Comparison of ENCODE assay signal across 15 mouse cellular contexts in the genomic region with DNA sequence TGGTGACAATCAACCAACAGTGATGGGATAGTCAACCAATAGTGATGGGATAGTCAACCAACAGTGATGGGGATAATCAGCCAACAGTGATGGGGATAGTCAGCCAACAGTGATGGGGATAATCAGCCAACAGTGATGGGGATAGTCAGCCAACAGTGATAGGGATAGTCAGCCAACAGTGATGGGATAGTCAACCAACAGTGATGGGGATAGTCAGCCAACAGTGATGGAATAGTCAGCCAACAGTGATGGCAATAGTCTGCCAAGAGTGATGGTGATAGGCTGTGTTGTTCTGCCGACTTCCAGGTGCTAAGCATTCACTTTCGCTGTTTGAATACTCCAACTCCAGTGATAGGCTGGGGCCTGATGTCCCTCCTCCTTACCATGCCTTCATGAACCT.
"Had no signal": no experiment of that assay in that cellular context is flagged by ENCODE, and none has a peak within 500 bp of the region (broad histone marks: within the 10 kb centered on the region; RNA-seq: fewer than 3 reads in every experiment).

No protein-coding gene starts in this region.

- H3K4me1 ChIP-seq: lung, embryonic 15.5 days; midbrain, embryonic 13.5 days; midbrain, embryonic 15.5 days; neural tube, embryonic 12.5 days; stomach, embryonic 15.5 days had no signal

- H3K9me3 ChIP-seq: lung, embryonic 15.5 days; megakaryocyte, embryonic 14.5 days; midbrain, embryonic 13.5 days; midbrain, embryonic 15.5 days; neural tube, embryonic 12.5 days; stomach, embryonic 15.5 days had no signal

- H3K4me3 ChIP-seq: lung, embryonic 15.5 days; megakaryocyte, embryonic 14.5 days; midbrain, embryonic 13.5 days; midbrain, embryonic 15.5 days; neural tube, embryonic 12.5 days; stomach, embryonic 15.5 days had no signal

- H3K36me3 ChIP-seq: lung, embryonic 15.5 days; midbrain, embryonic 13.5 days; midbrain, embryonic 15.5 days; neural tube, embryonic 12.5 days; stomach, embryonic 15.5 days had no signal

- H3K27ac ChIP-seq: lung, embryonic 15.5 days; macrophage; midbrain, embryonic 13.5 days; midbrain, embryonic 15.5 days; neural tube, embryonic 12.5 days; stomach, embryonic 15.5 days; stomach, postnatal 0 days had no signal

- H3K27me3 ChIP-seq: lung, embryonic 15.5 days; midbrain, embryonic 13.5 days; midbrain, embryonic 15.5 days; neural tube, embryonic 12.5 days; stomach, embryonic 15.5 days had no signal

- DNase-seq: lung, adult 2 months; lung, postnatal 14 days; lung, postnatal 36 days; right cerebral cortex, postnatal 14 days; thymus, adult 2 months; thymus, postnatal 25 days; thymus, postnatal 4 days had no signal
